Mouse (Mus musculus): ENCODE data around the gene Svs2.

- TF ChIP-seq GATA1 (IDR thresholded peaks at IDR 0.05; ENCODE audit: borderline replicate concordance, low read length): no peak
- no peak for TF ChIP-seq FLI1 (IDR thresholded peaks at IDR 0.05; ENCODE audit: low read length)
These were observed 49.5 kb downstream of the Svs2 start for GRCm38 (mm10) chr2:164188722-164189121.
